Mouse (Mus musculus): ENCODE results near the gene Mtx3. TPM values are rescaled to one million over a fixed set of nuclear protein-coding genes. Genes with fewer than 3 reads are reported as not detected.

Mtx3 gene
- total and polyA plus RNA-seq, 3 experiments, result 7.6 to 10.0 TPM; not detected in 1

GRCm38 (mm10) chr13:92828820-92829219 lies 15.7 kb upstream of the Mtx3 start:
- Histone ChIP-seq H3K4me3 (ENCODE audit: control insufficient read depth in 1 of 2, insufficient read depth in 1 of 2, low read depth in 2 of 2, low read length in 2 of 2) (no peak overlapping the region), H3K27me3 (ENCODE audit: control insufficient read depth in 1 of 2, insufficient read depth in 2 of 2, low read length in 2 of 2) (peaks cover 0 to 7% of the 10 kb centered on the region in 2 experiments; a peak in 1 of 4 replicates), H3K36me3 (ENCODE audit: control insufficient read depth in 1 of 2, insufficient read depth in 2 of 2, low read length in 2 of 2) (no peaks in the 10 kb centered on the region), H3K27ac (ENCODE audit: control insufficient read depth, low read depth, low read length) (no peak overlapping the region), H3K4me1 (ENCODE audit: control insufficient read depth in 1 of 2, insufficient read depth in 2 of 2, low read length in 2 of 2) (no peaks in the 10 kb centered on the region), H3K9ac (ENCODE audit: control insufficient read depth, low read depth, low read length, poor library complexity, severe bottlenecking) (no peak overlapping the region), H3K9me3 (replicated peaks; ENCODE audit: insufficient read depth, low read length) (no peaks in the 10 kb centered on the region), H3K79me2 (ENCODE audit: control insufficient read depth, insufficient read depth, low read length, poor library complexity) (no peaks in the 10 kb centered on the region)
- no peak for DNase-seq (ENCODE audit: low read depth, low spot score)
- TF ChIP-seq ETS1 (IDR thresholded peaks at IDR 0.05; ENCODE audit: low read depth, low read length), result no peak
- TF ChIP-seq CHD1 (IDR thresholded peaks at IDR 0.05; ENCODE audit: low read depth, low read length), result no peak
- TF ChIP-seq TBP (IDR thresholded peaks at IDR 0.05; ENCODE audit: low read depth, low read length), result no peak
- no peak for TF ChIP-seq KAT2A (conservative IDR thresholded peaks at IDR 0.05; ENCODE audit: low read depth, low read length)
- TF ChIP-seq GATA1 (IDR thresholded peaks at IDR 0.05; ENCODE audit: low read depth, low read length), result no peak
- no peak for TF ChIP-seq MAX (IDR thresholded peaks at IDR 0.05; ENCODE audit: low read length)
- TF ChIP-seq GABPA (IDR thresholded peaks at IDR 0.05; ENCODE audit: low read depth, low read length), result no peak
- no peak for TF ChIP-seq MYC (IDR thresholded peaks at IDR 0.05; ENCODE audit: low read depth, low read length)
- TF ChIP-seq SIN3A (IDR thresholded peaks at IDR 0.05; ENCODE audit: low read length), result no peak
- no peak for TF ChIP-seq NRF1 (IDR thresholded peaks at IDR 0.05; ENCODE audit: insufficient read depth, low read depth, low read length, poor library complexity, severe bottlenecking)
- TF ChIP-seq RCOR1 (IDR thresholded peaks at IDR 0.05; ENCODE audit: low read depth, low read length), result no peak
- no peak for TF ChIP-seq E2F4 (IDR thresholded peaks at IDR 0.05; ENCODE audit: borderline replicate concordance, low read depth, low read length)
- no peak for TF ChIP-seq MEF2A (IDR thresholded peaks at IDR 0.05; ENCODE audit: extremely low read depth, insufficient replicate concordance, low read depth, low read length, poor library complexity, severe bottlenecking)
- no peak for TF ChIP-seq ZNF384 (IDR thresholded peaks at IDR 0.05; ENCODE audit: low read depth, low read length)
- no peak for TF ChIP-seq SMC3 (IDR thresholded peaks at IDR 0.05; ENCODE audit: low read depth, low read length)
- no peak for TF ChIP-seq USF2 (IDR thresholded peaks at IDR 0.05; ENCODE audit: borderline replicate concordance in 1 of 2, insufficient read depth in 1 of 2, low read depth in 1 of 2, low read length in 2 of 2)
- TF ChIP-seq MAFK (IDR thresholded peaks at IDR 0.05; ENCODE audit: borderline replicate concordance, low read depth, low read length), result no peak
- TF ChIP-seq TAL1 (IDR thresholded peaks at IDR 0.05; ENCODE audit: low read length), result no peak
- no peak for TF ChIP-seq CTCF (IDR thresholded peaks at IDR 0.05 in 2 of 3, conservative IDR thresholded peaks at IDR 0.05 in 1 of 3; ENCODE audit: control insufficient read depth in 1 of 3, insufficient read depth in 1 of 3, low read depth in 2 of 3, low read length in 3 of 3, poor library complexity in 1 of 3, severe bottlenecking in 1 of 3)
- no peak for TF ChIP-seq POLR2AphosphoS5 (IDR thresholded peaks at IDR 0.05; ENCODE audit: borderline replicate concordance, low read depth, low read length)

- no peak for DNase-seq (ENCODE audit: low read depth, low spot score)
Observed at GRCm38 (mm10) chr13:92833162-92833561, 11.4 kb upstream of the Mtx3 start.

More at GRCm38 (mm10) chr13:92833162-92833561, 11.4 kb upstream of the Mtx3 start:
- TF ChIP-seq USF2 (IDR thresholded peaks at IDR 0.05; ENCODE audit: borderline replicate concordance in 1 of 2, insufficient read depth in 1 of 2, low read depth in 1 of 2, low read length in 2 of 2) (no peak), NELFE (IDR thresholded peaks at IDR 0.05; ENCODE audit: low read depth, low read length) (no peak), SMC3 (IDR thresholded peaks at IDR 0.05; ENCODE audit: low read depth, low read length) (no peak), MYB (IDR thresholded peaks at IDR 0.05; ENCODE audit: low read depth, low read length) (no peak), TBP (IDR thresholded peaks at IDR 0.05; ENCODE audit: low read depth, low read length) (no peak)
- Histone ChIP-seq H3K4me3 (ENCODE audit: control insufficient read depth in 1 of 2, insufficient read depth in 1 of 2, low read depth in 2 of 2, low read length in 2 of 2) (no peak overlapping the region), H3K27me3 (ENCODE audit: control insufficient read depth in 1 of 2, insufficient read depth in 2 of 2, low read length in 2 of 2) (peaks cover 0 to 5% of the 10 kb centered on the region in 2 experiments; a peak in 1 of 4 replicates), H3K9ac (ENCODE audit: control insufficient read depth, low read depth, low read length, poor library complexity, severe bottlenecking) (no peak overlapping the region), H3K36me3 (ENCODE audit: control insufficient read depth in 1 of 2, insufficient read depth in 2 of 2, low read length in 2 of 2) (no peaks in the 10 kb centered on the region), H3K4me1 (ENCODE audit: control insufficient read depth in 1 of 2, insufficient read depth in 2 of 2, low read length in 2 of 2) (no peaks in the 10 kb centered on the region), H3K27ac (ENCODE audit: control insufficient read depth, low read depth, low read length) (no peak overlapping the region), H3K9me3 (replicated peaks; ENCODE audit: insufficient read depth, low read length) (no peaks in the 10 kb centered on the region), H3K79me2 (ENCODE audit: control insufficient read depth, insufficient read depth, low read length, poor library complexity) (no peaks in the 10 kb centered on the region)
